Mouse (Mus musculus) stomach, postnatal 0 days (tissue): ENCODE measurements at regions not wholly inside any gene's neighbourhood (a gene's known extent, or its start where the extent isn't known, plus 50 kb on each side); places are given as distances from the start of the nearest gene placed in this dataset.

Source experiments
- ATAC-seq: fragments of 200-750 bp; cut with Nextera tagmentation; 2 replicates; pipeline ENCODE4 v1.8.0; 2017; ENCODE audit not compliant: low FRiP score, low TSS enrichment
- DNase-seq: peaks from one replicate; pipeline ENCODE4 v3.0.0-alpha.2; 2016; ENCODE audit warnings: low spot score
- H3K27ac ChIP-seq: fragments of 300-500 bp; sonication (generic); replicated peaks from 2 replicates; pipeline ENCODE4 v1.5.1; 2014; ENCODE audit warnings: mild to moderate bottlenecking, control low read depth
- H3K27me3 ChIP-seq: fragments of 300-500 bp; sonication (generic); 2 replicates; pipeline ENCODE4 v1.6.1; 2014; ENCODE audit warnings: low read length; ENCODE audit not compliant: control insufficient read depth, insufficient read depth
- H3K36me3 ChIP-seq: fragments of 300-500 bp; sonication (generic); 2 replicates; pipeline ENCODE4 v1.6.1; 2014; ENCODE audit warnings: low read length, mixed read lengths; ENCODE audit not compliant: control insufficient read depth, insufficient read depth
- H3K4me1 ChIP-seq: fragments of 300-500 bp; sonication (generic); replicated peaks from 2 replicates; pipeline ENCODE4 v1.6.1; 2014; ENCODE audit warnings: antibody characterized with exemption; ENCODE audit not compliant: control insufficient read depth, insufficient read depth
- H3K4me2 ChIP-seq: fragments of 300-500 bp; sonication (generic); replicated peaks from 2 replicates; pipeline ENCODE4 v1.6.1; 2014; ENCODE audit warnings: low read depth, mild to moderate bottlenecking, control low read depth, moderate library complexity
- H3K4me3 ChIP-seq: fragments of 300-500 bp; sonication (generic); 2 replicates; pipeline ENCODE4 v1.5.1; 2014; ENCODE audit warnings: low read depth, low read length, control low read depth
- H3K9ac ChIP-seq: fragments of 300-500 bp; sonication (generic); 2 replicates; pipeline ENCODE4 v1.6.1; 2014; ENCODE audit warnings: mild to moderate bottlenecking, low read length, control low read depth, mixed read lengths
- H3K9me3 ChIP-seq: fragments of 300-500 bp; sonication (generic); 2 replicates; pipeline ENCODE4 v1.6.1; 2016; ENCODE audit warnings: low read length; ENCODE audit not compliant: control insufficient read depth
- CTCF ChIP-seq: IDR thresholded peaks from 2 replicates; pipeline ENCODE4 v1.5.1; 2016; ENCODE audit warnings: antibody characterized with exemption, low read depth, mild to moderate bottlenecking, moderate library complexity
- EP300 ChIP-seq: optimal IDR thresholded peaks from 2 replicates; pipeline ENCODE3; 2016; ENCODE audit warnings: antibody characterized with exemption
- WGBS: fragments of 180-500 bp; shearing (Covaris S2); extraction: QIAGEN DNeasy Blood & Tissue Kit; methylation state at CpG from one replicate; pipeline ENCODE4 v1.1.7; 2014; 5-methylcytosine and 5-hydroxymethylcytosine counted together

DNA sequence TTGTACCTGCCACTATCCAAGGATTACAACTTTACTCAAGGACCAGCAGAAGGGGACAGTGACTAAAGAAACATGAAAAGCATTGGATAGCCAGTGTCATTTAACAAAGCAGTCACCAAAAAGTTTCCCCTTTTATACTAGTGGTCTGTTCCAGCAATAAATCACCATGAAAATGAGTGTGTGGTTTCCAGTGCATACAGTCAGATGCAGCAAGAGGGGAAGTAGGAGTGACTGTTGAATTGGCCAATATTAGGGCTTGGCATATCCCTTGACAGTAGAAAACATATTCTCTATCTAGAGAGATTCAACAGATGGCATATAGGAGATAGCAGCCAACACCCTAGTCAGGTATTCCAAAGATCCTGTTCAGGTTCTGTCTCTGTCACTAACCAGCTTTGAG lies 259.8 kb upstream of the H2al1a start:
- Histone ChIP-seq H3K36me3 (no peaks in the 10 kb centered on the region), H3K27ac (no peak overlapping the region), H3K27me3 (no peaks in the 10 kb centered on the region), H3K4me2 (no peak overlapping the region), H3K4me3 (no peak overlapping the region), H3K4me1 (no peaks in the 10 kb centered on the region), H3K9me3 (no peaks in the 10 kb centered on the region), H3K9ac (no peak overlapping the region)
- ATAC-seq (no peak), DNase-seq (no peak)
- TF ChIP-seq CTCF (no peak), EP300 (no peak)

DNA sequence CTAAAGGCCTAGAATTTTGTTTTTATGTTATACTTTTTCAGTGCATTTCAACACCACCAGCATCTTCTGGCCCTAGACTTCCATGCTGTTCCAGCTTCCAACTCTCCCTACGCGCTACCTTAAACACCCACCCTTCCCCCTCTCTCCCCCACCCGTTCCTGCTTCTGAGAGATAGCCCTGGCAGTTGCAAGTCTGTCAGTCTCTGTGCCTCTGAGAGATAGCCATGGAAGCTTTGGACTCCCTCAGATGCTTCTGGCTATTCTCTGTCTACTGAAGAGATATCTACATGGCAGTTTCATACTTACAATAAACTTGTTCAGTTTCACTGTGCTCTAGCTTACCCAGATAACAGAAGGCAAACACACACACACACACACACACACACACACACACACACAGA lies 252.3 kb upstream of the H2al1a start:
- Histone ChIP-seq H3K4me2 (no peak overlapping the region), H3K4me1 (no peaks in the 10 kb centered on the region), H3K27ac (no peak overlapping the region), H3K9me3 (no peaks in the 10 kb centered on the region), H3K4me3 (no peak overlapping the region), H3K9ac (no peak overlapping the region), H3K27me3 (no peaks in the 10 kb centered on the region), H3K36me3 (no peaks in the 10 kb centered on the region)
- 83% methylated on average over 3 of the region's 3 CpGs for WGBS
- DNase-seq (no peak), ATAC-seq (no peak)
- TF ChIP-seq CTCF (no peak), EP300 (no peak)

DNA sequence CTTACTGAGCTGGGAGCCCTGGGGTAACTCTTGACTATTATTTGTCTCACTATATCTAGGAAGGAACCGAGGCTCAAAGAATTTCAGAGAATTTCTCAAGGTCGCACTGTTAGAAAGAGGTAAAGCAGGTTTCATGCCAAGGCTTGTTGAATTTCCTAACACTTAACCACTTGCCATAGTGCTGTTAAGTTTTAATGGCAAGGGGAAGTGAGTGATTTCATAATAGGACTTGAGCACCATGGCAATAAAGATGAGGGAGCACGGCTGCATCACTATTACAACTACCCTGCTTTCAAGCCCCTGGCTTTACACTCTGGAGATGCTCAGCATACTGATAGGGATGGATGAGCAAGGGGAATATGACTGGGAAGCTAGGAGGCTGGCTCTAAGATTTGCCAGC lies 216.9 kb upstream of the H2al1a start:
- WGBS = 62% methylated on average over 3 of the region's 3 CpGs
- Histone ChIP-seq H3K4me2 (no peak overlapping the region), H3K27me3 (no peaks in the 10 kb centered on the region), H3K9me3 (no peaks in the 10 kb centered on the region), H3K4me3 (no peak overlapping the region), H3K27ac (no peak overlapping the region), H3K9ac (no peak overlapping the region), H3K36me3 (no peaks in the 10 kb centered on the region), H3K4me1 (no peaks in the 10 kb centered on the region)
- no peak for DNase-seq
- no peak for ATAC-seq
- no peak for TF ChIP-seq EP300
- TF ChIP-seq CTCF = no peak

DNA sequence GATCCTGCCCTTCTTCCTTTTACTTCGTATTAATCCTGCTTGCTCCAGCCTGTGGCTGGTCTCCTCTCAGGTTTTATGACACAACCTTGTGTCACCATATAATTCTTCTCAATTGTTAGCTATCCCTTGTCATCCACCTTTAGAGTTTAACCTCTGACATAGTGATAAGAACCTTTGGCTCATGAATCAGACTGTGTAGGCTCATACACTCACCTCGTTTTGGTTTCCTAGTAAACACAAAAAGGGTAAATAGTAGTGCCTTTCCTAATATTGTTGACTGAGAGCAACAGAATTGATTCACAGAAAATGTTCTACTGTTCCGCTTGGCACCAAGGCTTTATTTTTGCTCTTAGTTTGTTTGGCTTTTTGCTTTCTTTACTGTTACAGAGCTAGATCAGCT lies 216.2 kb upstream of the H2al1a start:
- no peak overlapping the region for H3K9ac ChIP-seq
- H3K9me3 ChIP-seq = no peaks in the 10 kb centered on the region
- no peak overlapping the region for H3K27ac ChIP-seq
- no peak for ATAC-seq
- no peak overlapping the region for H3K4me2 ChIP-seq
- no peaks in the 10 kb centered on the region for H3K4me1 ChIP-seq
- no peak for DNase-seq
- TF ChIP-seq CTCF (no peak), EP300 (no peak)
- H3K4me3 ChIP-seq = no peak overlapping the region
- 54% methylated on average over 3 of the region's 3 CpGs for WGBS
- no peaks in the 10 kb centered on the region for H3K36me3 ChIP-seq
- no peaks in the 10 kb centered on the region for H3K27me3 ChIP-seq

DNA sequence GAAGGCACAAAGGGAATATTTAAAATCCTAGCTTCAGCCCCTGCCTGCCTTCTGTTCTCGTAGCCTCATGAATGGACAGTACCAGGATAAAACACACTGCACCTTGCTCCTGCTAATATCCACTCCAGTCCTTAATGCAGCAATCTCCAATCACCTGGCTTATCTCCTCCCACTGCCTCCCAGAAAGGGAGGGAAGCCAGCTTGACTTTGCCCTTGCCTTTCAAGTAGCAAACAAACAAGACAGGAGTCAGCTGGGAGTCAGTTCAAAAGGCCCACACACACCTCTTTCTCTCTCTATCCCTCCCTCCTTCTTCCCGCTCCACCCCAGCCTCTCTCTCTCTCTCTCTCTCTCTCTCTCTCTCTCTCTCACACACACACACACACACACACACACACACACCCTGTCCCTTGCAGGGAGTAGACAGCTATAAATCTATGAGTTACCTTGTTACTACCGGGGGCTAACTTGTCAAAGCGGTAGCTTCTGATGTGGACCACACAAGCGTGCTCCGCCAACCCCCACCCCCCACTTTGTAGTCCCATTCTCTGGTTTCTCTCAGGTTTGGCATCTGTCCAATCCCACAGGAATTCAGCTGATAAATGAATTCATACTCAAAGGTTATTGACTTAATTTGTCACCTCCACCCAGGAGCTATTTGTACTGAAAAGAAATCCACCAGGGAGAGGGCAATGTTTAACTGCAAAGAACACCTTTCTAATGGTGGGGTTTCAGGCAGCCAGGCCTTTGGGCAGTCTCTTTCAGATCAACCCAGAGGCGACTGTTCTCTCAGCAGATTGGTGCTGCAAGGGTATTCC lies 212.6 kb upstream of the H2al1a start:
- ATAC-seq (peak; percentile 81), DNase-seq (peak; percentile 54)
- Histone ChIP-seq H3K4me3 (no peak overlapping the region), H3K4me2 (no peak overlapping the region), H3K27me3 (no peaks in the 10 kb centered on the region), H3K9ac (no peak overlapping the region), H3K36me3 (no peaks in the 10 kb centered on the region), H3K27ac (no peak overlapping the region), H3K9me3 (no peaks in the 10 kb centered on the region), H3K4me1 (no peaks in the 10 kb centered on the region)
- WGBS = 48% methylated on average over 7 of the region's 7 CpGs
- no peak for TF ChIP-seq CTCF
- TF ChIP-seq EP300 = no peak

DNA sequence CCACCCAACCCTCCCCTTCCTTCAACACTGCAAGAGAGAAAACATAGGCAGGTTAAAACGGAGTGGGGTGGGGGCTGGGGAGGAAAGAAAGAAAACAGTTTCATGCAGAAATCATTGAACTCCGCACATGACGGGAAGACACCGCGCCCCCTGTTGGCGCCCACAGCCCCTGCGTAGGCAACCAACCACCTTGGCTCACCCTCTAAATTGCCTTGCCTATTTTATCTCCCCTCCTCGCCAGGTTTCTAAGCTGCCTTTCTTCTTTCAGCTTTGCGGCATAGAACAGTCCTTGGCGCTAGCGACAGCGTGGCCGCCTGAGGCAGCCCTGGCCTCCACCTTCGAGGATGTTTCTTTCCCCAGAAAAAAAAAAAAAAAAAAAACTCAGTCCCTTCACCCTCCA lies 211.1 kb upstream of the H2al1a start:
- peak; percentile 56 for DNase-seq
- Histone ChIP-seq H3K9me3 (no peaks in the 10 kb centered on the region), H3K27ac (no peak overlapping the region), H3K9ac (no peak overlapping the region), H3K36me3 (no peaks in the 10 kb centered on the region), H3K4me1 (no peaks in the 10 kb centered on the region), H3K27me3 (no peaks in the 10 kb centered on the region), H3K4me3 (no peak overlapping the region), H3K4me2 (no peak overlapping the region; the same call in 1 of the 2 replicates)
- WGBS = 48% methylated on average over 14 of the region's 14 CpGs
- no peak for ATAC-seq
- TF ChIP-seq EP300 (no peak), CTCF (peak; percentile 56)
